Mouse (Mus musculus): ENCODE data around the gene Slc25a48.

DNA sequence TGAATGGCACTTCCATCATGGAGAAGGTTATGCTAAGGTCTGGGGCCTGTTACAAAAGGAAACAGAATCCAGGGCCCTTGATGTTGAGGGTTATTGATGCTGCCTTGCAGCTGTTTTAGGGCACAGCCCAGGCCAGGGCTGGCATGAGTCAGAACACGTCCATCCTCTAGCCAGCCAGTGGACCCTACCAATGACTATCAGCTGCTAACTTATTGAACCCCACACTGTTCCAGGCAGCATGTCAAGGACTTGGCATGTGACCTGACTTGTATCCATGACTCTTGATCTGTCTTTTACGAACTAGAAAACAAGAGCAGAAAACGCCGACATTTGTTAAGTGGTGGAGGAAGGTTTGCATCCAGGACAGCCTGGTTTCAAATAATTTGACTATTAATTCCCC is 24.6 kb downstream of the Slc25a48 start:
- TF ChIP-seq POLR2A (IDR thresholded peaks at IDR 0.05; ENCODE audit: control insufficient read depth, extremely low read depth, insufficient read depth, low read length, poor library complexity), result no peak
- TF ChIP-seq CTCF (IDR thresholded peaks at IDR 0.05; ENCODE audit: borderline replicate concordance, control insufficient read depth, extremely low read depth, insufficient read depth, low read length, poor library complexity), result no peak
